Mouse (Mus musculus): ENCODE results near the gene Gatad2b.

- no peak for TF ChIP-seq TAL1 (IDR thresholded peaks at IDR 0.05; ENCODE audit: low read length)
- TF ChIP-seq GATA1 (IDR thresholded peaks at IDR 0.05; ENCODE audit: low read length) = no peak
Observed at GRCm38 (mm10) chr3:90357959-90358358, 65.0 kb downstream of the Gatad2b start.

Measured in erythroblast, embryonic 14.5 days (primary cell).